Mouse (Mus musculus): ENCODE measurements around the gene 1810010H24Rik. TPM values are rescaled to one million over a fixed set of nuclear protein-coding genes. Genes with fewer than 3 reads are reported as not detected.
A peak's percentile ranks its signal among the peaks of the same experiment; 100 is the strongest.
"Not testable (repeated sequence)": the region's sequence is repeated elsewhere in the genome, so short reads cannot be mapped to it uniquely, and the experiment has no call there.

The 1810010H24Rik gene
- total RNA-seq, 4 experiments from 2014 or later: 1.6 to 2.4 (median 1.9) TPM

DNA sequence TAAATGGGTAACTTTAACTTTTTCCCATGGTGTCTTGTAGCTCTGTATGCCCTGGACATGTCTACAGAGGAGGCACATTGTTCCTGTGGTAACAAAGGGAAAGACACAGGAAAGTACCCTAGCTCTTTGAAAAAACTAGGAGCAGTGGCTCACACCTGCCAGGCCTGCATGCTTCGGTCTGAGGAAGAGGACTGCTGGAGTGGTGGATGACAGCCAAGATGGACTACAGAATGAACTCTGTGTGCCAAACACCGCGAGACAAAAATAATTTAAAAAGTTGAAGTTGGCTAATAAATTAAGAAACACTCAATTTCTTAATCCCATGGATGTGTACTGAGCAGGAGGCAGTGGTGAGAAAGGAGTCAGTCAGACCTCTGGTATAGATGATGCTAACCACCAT lies 15.9 kb downstream of the 1810010H24Rik start:
- no peak for DNase-seq (ENCODE audit: low spot score in 2 of 2)

DNA sequence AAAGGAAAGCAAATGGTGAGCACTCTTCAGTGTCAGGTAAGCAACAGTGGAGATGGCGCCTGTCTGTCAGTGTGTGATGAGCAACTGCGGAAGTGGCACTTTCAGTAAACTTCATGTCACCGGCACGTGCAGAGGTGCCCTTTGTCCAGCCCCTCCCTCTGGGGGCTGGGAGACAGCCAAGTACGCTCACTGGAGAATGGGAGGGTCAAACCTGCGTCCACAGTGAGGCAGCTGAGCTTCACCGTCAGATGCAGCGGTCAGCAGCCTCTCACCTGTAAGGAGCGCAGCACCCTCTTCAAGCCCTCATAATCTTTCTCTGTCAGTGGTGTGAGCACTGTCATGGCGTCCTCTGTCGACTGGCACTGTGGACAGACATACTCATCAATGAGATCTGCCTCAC lies 17.9 kb downstream of the 1810010H24Rik start:
- DNase-seq (ENCODE audit: low spot score in 2 of 2): no peak

DNA sequence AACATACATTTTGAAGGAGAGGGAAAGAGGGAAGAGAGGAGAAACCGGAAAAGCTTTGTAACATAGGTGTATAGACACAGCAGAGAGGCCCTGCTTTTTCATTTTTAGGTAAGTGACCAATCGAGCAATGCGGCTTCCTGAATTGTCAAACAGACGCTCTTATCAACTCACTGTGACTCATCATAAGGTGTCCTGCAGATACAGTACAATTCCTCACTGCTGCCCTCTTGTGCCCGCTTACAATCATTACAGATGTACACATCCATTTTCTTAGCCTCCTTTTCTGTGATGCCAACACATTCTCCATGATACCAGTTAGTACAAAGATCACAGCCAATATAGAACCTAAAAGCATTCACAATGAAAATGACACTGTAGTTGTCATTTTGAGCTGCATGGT lies 18.8 kb downstream of the 1810010H24Rik start:
- peak in 1 of 2 experiments; percentile 31 for DNase-seq (ENCODE audit: low spot score in 2 of 2)

DNA sequence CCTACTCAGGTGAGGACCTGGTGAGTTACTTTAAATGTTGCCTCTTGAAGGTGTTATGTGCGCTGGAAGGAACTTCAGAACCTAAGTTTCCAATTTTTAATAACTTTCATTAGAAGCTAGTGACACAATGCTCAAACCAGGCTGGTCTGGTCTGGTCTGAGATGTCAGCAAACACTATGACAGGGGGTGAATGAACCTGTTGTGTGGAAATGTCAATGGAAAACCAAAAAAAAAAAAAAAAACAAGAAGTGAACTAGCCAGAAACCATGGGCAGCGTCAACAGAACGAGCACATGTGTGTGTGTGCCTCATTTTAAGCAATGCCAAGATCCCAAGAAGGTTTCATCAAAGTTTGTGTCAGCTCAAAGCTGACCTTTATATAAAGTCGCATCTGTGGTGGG lies 20.1 kb downstream of the 1810010H24Rik start:
- no peak for DNase-seq (ENCODE audit: low spot score in 2 of 2)

DNA sequence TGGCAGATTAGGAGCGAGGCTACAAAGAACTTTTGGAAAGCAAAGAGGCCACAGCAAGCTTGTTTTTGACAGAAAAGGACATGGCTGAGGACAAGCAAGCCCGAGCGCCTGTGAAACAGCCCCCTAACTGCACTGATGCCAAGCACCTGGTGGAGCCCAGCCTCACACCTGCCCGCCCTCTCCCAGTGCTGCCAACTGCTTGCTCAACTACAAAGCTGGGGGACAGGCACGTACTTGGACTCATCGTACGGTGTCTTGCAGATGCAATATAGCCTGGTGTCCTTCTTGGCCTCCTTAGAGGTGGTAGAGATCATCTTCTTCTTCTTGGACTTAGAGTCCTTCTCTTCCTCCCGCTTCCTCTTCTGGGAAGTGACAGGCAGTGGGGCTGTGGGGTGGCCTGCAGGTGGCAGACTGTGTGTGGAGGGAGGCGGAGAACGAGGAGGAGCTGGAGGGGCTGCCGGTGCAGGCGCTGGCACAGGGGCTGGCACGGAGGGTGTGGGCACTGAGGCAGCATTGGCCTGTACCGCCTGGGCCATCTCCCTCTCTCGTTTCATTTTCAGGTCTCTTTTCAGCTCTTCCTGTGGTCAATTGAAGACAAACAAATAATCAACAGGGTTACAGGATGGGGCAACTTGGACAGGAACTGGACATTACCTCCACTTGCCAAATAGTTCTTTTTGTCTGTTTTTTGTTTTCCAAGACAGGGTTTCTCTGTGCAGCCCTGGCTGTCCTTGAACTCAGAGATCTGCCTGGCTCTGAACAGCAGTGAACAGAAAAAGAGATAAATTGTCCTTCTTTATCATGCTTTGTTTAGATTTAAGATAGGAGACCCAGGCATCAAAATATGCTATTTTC lies 21.5 kb downstream of the 1810010H24Rik start:
- DNase-seq (ENCODE audit: low spot score in 2 of 2): no peak

DNA sequence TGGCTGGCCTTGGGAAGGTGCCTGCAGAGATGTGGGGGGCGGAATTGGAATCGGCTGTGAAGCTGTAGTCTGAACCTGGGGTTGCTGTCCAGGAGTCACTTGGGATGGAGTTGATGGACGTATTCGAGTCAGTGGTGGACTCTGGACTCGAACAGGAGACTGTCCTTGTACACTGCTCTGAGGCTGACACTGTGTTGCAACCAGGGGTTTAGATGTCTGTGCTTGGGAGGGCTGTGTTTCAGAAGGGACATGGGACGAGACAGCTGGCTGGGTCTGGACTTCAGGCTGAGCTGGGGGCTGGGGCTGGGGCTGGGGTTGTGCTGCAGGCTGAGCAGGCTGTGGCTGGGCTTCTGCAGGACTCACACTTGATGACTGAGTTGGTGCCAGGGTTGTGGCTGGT lies 29.4 kb downstream of the 1810010H24Rik start:
- DNase-seq (ENCODE audit: low spot score in 2 of 2): no peak

DNA sequence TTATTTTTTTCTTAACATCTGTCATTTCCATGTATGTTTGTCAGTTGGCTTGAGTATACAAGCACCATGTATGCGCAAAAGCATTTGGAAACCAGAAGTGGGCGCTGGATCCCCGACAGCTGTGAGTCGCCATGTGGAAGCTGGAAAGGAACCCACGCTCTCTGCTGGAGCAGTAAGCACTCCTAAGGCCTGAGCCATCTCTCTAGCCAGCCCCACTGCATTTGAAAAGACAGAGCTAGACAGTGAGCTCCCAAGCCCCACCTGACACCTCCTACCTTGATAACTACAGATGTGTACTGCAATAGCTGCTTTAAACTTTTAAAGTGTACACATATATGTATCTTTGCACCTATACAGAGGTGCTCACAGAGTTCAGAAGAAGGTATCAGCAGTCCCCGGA lies 31.9 kb downstream of the 1810010H24Rik start:
- no peak for DNase-seq (ENCODE audit: low spot score in 2 of 2)

DNA sequence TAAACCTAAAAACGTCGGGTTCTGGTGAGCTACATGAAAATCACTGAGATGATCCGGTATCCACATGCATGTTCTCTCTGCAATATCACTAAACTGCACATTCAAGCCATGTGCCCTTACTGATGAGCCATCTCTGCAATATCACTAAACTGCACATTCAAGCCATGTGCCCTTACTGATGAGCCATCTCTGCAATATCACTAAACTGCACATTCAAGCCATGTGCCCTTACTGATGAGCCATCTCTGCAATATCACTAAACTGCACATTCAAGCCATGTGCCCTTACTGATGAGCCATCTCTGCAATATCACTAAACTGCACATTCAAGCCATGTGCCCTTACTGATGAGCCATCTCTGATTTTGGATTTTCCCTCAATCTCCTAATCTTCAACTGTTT lies 34.2 kb downstream of the 1810010H24Rik start:
- not testable (repeated sequence) for DNase-seq (ENCODE audit: low spot score in 2 of 2)

DNA sequence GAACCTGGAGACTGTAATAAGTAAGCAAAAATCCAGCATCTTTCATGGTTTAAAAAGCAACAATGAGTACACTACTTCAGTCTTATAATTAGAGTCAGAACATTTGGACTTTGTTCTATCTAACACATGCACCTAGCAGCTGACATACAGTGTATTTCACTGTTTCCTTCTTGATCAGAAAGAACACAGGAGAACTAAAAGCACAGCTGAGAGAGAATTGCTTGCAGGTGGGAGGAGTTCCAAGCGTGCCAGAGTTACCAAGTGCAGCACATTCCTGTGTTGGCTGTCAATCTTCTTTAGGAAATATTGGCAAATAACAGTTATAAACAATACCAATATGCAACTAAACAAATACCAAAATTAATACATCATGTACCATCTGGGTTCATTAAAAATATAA lies 35.5 kb downstream of the 1810010H24Rik start:
- no peak for DNase-seq (ENCODE audit: low spot score in 2 of 2)

DNA sequence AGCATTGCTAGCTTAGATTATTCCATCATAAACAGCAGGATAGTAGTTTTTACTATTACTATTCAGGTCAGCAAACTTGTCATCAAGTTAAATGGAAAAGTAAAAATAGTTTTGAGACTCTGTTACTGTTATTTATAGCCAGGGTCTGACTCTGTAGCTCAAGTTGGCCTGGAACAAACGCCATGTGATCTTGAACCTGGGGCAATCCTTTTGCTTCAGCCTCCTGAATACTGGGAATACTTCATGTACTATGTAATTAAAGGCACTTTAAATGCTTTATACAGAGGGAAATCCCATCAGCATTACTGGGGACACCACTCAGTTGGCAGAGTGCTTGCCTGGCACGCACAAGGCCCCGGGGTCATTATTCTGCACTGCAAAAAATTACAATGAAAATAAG lies 37.6 kb downstream of the 1810010H24Rik start:
- DNase-seq (ENCODE audit: low spot score in 2 of 2): no peak

DNA sequence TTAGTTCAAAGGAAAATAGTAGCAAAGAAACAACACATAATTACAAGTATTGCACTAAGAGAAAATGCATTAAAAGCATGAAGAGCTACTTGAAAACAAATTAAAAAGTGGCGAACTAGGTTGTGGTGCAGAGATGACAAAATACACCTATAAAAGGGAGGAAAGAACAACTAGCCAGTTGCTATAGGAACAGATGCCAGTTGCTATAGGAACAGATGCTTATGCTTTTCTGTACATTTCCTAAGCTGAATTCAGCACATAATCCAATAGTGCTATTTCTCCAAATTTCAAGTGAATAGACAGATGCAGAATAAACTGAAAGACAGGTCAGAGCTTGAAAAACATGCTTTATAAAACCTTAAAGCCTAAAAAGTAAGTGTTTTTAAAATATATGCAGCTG lies 39.1 kb downstream of the 1810010H24Rik start:
- no peak for DNase-seq (ENCODE audit: low spot score in 2 of 2)

DNA sequence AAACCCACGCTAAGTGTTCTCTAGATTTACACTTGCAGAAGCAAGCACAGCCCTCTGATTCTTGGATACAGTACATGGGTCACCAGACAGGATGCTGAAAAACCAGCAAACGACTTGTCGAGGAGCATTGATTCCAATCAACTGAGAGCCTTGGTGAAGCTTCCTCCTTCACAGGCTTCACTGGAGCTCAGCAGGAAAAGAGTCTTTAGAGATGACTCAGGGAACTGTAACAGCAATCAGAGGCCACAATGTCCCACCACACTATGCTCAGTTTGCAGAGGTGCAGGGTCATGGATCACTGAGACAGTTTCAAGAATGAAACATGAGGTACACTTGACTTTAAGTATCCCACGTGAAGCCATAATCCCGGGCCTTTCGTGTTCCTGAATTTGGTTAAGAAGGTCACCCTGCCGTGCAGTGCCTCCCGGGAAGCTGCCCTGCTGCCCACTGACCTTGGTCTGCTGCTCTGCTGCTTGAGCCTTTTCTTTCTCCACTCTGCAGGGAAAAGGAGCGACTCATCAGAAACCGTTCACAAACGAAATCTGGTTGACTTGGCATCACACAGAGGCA lies 39.8 kb downstream of the 1810010H24Rik start:
- DNase-seq (ENCODE audit: low spot score in 2 of 2): no peak

Other genes starting within 250 kb of the 1810010H24Rik start
- 1 to 10 TPM; 2.3 to 3.5 (median 3.0) TPM for gene Polg2, start 246.1 kb upstream of the 1810010H24Rik start, total RNA-seq (2022)
- gene Ddx5, start 236.5 kb upstream of the 1810010H24Rik start, total RNA-seq (2022): 100 to 1,000 TPM; 190 to 257 (median 232) TPM
- gene Cep95, start 236.4 kb upstream of the 1810010H24Rik start, total RNA-seq (2022): 1 to 10 TPM; 2.5 to 5.0 (median 3.4) TPM
- 10 to 100 TPM; 25.3 to 32.9 (median 28.0) TPM for gene Smurf2, start 105.0 kb upstream of the 1810010H24Rik start, total RNA-seq (2022)
- 10 to 100 TPM in 3 of 4 experiments, 1 to 10 TPM in 1; 8.2 to 15.4 (median 13.4) TPM for gene Kpna2, start 26.1 kb upstream of the 1810010H24Rik start, total RNA-seq (2022)
- 10 to 100 TPM; 16.3 to 23.3 (median 19.4) TPM for gene Bptf, start 106.4 kb downstream of the 1810010H24Rik start, total RNA-seq (2022)
- 10 to 100 TPM; 11.8 to 16.7 (median 14.3) TPM for gene Nol11, start 163.7 kb downstream of the 1810010H24Rik start, total RNA-seq (2022)